Mouse (Mus musculus): Measurements from ENCODE around the gene Utp11.
"Not testable (repeated sequence)": the region's sequence is repeated elsewhere in the genome, so short reads cannot be mapped to it uniquely, and the experiment has no call there.

Utp11 gene

GRCm38 (mm10) chr4:124693135-124693894 lies at the start of gene Utp11:
TSS of gene Utp11 (minus strand) at chr4:124693600.
- peak; percentile 86 for DNase-seq

DNA sequence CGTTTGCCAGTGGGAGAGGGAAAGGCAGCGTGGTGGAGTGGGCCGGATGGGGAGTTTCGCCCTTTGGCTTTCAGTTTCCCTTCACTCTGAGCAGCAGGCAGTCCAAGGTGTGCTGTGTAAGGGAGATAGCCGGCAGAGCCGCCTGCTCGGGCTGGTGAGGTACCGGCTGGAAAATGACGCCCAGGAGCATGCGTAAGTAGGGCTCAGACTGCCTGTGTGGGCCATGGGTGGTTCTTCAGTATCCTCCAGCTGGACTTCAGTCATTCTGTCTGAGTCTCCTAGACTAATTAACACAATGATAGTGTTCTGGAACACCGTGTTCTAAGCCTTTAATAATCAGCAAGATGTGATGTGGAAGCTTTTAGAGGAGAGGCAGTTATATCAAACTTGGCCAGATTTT lies 49.4 kb upstream of the Utp11 start:
- DNase-seq = no peak

DNA sequence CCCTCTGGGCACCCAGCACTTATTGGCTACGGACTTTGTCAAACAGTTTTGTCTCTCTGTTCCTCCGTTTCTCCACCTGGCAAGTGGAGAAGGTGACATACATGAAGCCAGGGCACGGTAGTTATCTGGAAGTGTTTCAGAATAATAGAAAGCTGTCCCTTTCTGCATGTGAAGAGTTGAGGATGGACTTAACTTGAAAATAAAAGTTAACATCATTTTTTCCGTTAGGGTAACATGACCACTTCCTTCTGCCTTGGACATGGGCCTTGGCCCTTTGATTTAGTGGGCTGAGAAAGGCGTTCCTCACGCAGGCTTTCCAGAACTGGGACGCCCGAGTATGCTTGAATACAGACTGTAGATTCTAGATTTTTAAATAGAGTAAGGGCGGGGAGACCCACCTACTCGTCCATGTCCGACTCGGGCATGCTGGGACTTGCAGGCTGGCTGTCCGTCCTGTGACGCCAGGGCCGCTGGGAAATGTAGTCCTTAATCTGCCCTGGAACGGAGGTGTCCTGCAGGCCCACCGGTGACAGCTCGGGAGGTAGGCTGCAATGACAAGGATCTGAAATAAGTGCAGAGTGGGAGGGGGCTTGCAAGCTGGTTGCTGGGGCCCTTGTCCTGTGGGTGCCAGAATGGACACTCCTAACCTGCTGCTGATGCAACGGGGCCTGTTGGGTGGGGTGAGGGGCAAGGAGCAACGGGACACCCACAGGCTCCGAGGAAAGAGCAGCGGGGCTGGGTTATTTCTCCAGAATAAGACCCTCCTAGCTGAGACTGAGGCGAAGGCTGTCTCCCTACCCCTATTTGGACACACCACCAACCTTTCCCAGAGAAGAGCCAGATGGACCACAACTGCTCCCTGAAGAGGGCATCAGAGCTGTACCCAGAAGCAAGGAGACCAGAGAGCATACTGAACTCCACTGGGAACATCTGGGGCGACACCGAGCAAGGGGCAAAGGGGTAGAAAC lies 48.3 kb upstream of the Utp11 start, which contains the start of gene Inpp5b:
Gene Inpp5b (plus strand): TSS at position 475 of the 968 bp plus-strand sequence.
- DNase-seq = peak; percentile 79

GRCm38 (mm10) chr4:124738783-124739182 lies 45.4 kb upstream of the Utp11 start:
- DNase-seq = no peak

DNA sequence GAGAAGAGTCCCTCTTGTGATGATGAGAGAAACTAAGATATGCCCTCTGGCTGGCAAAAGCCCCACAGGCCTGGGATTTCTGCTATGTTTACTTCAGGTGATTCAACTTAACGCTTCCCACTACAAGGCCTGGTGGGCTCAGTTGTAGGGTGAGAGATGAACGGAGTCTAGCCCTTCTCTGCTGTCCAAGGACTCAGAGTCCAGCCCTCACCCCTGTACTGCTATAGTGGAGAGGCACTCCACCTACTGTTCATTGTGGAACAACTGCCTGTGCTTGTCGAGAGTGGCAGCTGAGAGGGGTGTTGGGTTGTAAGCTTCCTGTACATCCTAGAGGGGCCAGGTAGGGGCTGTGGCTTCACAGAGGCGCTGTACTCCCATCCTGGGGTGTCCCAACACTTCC lies 44.6 kb upstream of the Utp11 start:
- no peak for DNase-seq

DNA sequence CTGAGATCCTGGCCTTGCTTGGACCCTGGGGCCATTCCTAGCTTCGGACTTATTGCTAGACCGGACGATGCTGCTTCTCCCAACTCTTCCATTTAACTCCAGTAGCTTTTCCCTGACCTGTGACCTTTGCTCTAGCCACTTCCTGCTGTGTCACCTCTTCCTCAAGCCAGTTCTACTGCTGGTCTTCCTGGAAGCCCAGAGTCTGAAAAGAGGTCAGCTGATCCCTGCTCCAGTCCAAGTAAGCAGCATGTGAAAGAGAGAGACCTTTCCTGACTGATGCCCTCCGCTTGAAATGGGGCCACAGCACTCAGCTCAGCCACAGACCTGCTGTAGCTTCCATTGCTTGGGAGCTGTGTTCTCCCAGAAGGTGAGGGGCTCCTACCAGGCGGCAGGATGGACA lies 44.1 kb upstream of the Utp11 start:
- DNase-seq = no peak

DNA sequence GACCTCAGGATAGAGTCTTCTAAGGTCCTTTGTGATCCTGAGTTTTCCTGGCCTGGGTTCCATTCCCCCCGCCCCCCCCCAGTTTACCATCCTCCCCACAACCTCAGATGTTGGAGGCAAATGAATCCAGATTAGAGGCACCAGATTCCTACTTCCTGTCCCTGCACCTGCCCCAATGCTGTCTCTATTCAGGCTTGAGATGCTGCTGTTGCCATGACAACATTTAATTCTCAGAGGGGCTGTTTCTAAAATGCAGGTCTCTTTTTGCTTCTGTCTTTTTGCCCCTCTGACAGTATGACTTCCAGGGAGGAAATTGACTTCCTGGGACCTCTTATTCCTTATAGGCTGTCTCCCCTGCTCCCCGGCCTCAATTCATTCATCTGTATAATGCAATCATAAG lies 43.6 kb upstream of the Utp11 start:
- no peak for DNase-seq

DNA sequence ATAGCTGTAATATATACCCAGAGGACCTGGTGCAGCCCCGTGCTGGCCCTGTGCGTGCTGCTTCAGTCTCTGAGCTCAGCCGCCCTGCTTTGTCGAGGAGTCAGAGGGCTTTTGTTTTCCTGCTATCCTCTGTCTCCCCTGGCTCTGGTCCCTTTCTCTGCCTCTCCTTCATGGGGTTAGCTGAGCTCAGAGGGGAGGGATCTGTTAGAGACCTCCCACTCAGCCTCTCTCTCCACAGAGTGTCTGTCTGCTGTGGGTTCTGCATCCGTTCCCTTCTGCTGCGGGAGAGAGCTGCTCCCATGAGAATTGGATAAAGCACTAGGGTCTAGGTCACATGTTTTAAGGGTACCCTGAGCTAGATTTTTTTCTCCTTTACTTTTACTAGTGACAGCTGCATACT lies 32.7 kb upstream of the Utp11 start:
- DNase-seq = no peak

DNA sequence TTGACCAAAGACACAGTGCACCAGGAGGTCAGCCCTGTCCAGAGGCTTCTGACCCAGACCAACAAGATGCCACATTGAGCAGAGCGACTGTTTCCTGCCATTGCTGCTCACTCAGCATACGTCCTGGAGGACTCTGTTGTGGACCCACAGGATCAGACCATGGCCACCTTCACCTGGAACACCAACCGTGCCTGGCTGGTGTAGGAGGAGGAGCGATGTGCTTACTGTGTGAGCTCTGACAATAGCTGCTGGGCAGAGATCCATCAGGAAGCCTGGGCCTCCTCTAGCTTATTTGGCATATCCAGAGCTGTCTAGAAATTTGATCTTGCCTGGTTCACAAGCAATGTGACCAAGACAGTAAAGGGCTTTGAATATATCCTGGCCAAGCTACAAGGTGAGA lies 25.7 kb upstream of the Utp11 start:
- no peak for DNase-seq

GRCm38 (mm10) chr4:124714545-124715481 lies 21.4 kb upstream of the Utp11 start, which contains the start of gene Sf3a3:
TSS of gene Sf3a3 (plus strand) at chr4:124714776.
- peak; percentile 96 for DNase-seq

GRCm38 (mm10) chr4:124713850-124714249 lies 20.4 kb upstream of the Utp11 start:
- DNase-seq = not testable (repeated sequence)

- no peak for DNase-seq
Observed at GRCm38 (mm10) chr4:124712618-124713017, 19.2 kb upstream of the Utp11 start.

DNA sequence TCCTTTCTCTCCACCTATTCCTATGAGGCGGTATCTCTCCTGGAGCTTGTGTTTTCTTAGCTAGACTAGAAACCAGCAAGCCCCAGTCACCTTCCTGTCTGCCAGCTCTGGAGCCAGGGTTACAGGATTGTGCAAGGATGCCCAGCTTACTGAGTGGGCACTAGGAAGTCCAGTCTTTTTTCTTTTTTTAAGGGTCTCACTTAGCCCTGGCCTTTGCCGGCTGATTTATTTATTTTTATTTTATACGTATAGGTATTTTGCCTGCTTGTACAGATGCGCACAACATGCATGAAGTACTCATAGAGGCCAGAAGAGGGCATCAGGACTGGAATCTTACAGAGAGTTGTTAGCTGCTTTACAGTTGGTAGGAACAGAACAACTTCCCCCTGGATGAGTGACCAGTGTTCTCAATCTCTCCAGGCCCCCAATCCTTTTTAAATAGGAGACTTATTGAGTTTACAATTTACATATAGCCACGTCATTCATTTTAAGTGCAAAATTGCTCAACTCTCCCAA lies 17.4 kb upstream of the Utp11 start:
- DNase-seq = peak; percentile 58

- peak; percentile 41 for DNase-seq
Observed at GRCm38 (mm10) chr4:124709961-124710446, 16.6 kb upstream of the Utp11 start.

DNA sequence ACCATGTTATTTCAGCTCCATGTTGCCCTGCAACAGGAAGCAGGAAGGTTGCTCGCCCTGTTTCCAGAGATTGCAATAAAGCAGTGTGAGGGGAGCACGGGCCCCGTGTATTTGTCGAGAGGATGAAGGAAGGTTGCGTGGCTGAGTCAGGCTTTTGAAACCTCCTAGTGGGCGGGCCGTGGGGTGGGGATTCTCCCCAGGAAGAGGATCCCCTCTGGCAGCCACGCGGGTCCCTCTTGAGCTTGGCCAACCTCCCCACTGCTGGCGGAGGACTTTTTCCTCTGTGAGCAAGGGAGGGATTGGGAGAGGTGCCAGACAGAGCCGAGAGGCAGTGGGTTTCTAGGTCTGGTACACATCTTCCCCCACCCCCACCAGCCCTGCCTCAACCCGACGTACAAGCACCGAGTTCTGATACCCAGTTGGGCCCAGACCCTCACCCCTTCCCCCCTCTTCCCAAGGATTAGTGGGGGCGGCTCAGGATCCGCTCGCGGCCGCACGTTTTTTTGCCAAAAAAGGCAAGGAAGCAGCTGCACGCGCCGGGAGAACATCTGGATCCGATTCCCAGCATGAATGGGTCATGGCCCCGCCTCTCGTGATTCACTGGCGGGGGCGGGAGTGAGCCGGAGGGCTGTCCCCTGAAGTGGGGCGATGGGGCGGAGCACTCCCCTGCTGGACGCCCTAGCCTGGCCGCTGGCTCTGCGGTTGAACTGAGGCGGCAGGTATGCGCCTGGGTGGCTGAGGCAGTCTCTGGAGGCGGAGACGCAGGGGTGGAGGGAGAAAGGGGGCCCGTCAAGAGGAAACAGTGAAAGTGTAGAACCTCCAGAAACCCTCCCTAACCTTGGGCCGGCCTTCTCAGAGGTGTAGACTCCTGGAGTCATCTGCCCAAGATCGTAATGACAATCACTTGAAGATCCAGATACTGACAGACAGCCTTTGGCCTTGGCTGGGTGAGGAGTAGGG lies 15.4 kb upstream of the Utp11 start:
- DNase-seq = peak; percentile 77

GRCm38 (mm10) chr4:124708200-124708517 lies 14.8 kb upstream of the Utp11 start:
- DNase-seq = not testable (repeated sequence)

- peak; percentile 58 for DNase-seq
Observed at GRCm38 (mm10) chr4:124707381-124708199, 14.2 kb upstream of the Utp11 start.

GRCm38 (mm10) chr4:124705661-124706269 lies 12.4 kb upstream of the Utp11 start:
- DNase-seq = peak; percentile 17

- DNase-seq = peak; percentile 58
Observed at GRCm38 (mm10) chr4:124704797-124705474, 11.5 kb upstream of the Utp11 start.
